Comparison of ENCODE assay signal across 27 mouse cellular contexts in the genomic region with DNA sequence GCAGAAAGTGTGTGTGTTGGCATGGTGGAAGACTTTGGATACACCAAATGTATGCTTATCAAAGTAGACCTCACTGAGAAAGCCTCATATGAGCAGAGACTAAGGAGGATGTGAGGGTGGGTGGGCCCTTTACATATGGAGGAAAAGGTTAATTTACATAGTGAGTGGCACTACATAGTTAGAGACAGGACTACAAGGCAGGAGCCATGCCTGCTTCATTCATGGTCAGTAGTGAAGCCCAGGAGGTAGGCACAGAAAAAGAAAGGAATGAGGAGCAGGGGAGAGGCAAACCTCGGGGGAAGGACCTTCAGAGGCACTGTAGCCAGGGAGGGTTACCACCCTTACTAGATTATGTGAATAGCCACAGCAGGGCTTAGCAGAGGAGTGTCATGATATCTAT.
DNase-seq lines count a peak whose midpoint lies in the region; ATAC-seq lines count a peak whose summit lies in the region.
"Had no signal": no experiment of that assay in that cellular context is flagged by ENCODE, and none has a peak within 500 bp of the region (broad histone marks: within the 10 kb centered on the region; RNA-seq: fewer than 3 reads in every experiment).

No protein-coding gene starts in this region.

- no peaks in the 10 kb centered on the region for H3K9me3 ChIP-seq in forebrain, embryonic 13.5 days (replicated peaks)
- H3K9me3 ChIP-seq in forebrain, embryonic 14.5 days (replicated peaks; ENCODE audit: control insufficient read depth, low read length) = no peaks in the 10 kb centered on the region
- no peaks in the 10 kb centered on the region for H3K9me3 ChIP-seq in hindbrain, embryonic 15.5 days
- H3K9me3 ChIP-seq in hindbrain, embryonic 12.5 days (replicated peaks) = no peaks in the 10 kb centered on the region
- H3K9me3 ChIP-seq in neural tube, embryonic 13.5 days = no peaks in the 10 kb centered on the region
- H3K9me3 ChIP-seq: embryonic facial prominence, embryonic 10.5 days; embryonic facial prominence, embryonic 13.5 days; G1E; heart, embryonic 12.5 days; heart, embryonic 15.5 days had no signal

- no peak for DNase-seq in forebrain, embryonic 14.5 days (ENCODE audit: low spot score)
- no peak for DNase-seq in neural tube, embryonic 10.5 days (ENCODE audit: extremely low spot score, low spot score)
- no peak for DNase-seq in cerebellum, adult 11-12 months
- DNase-seq: adrenal gland, postnatal 10 days; adrenal gland, postnatal 36 days; B cell, adult 2 months; cerebellum, adult 2 months; embryo, embryonic 11 days; gastrocnemius, postnatal 10 days; gastrocnemius, postnatal 36 days; heart, postnatal 10 days; heart, postnatal 36 days; kidney, adult 2 months had no signal

- H3K27me3 ChIP-seq in forebrain, embryonic 13.5 days = no peaks in the 10 kb centered on the region
- no peaks in the 10 kb centered on the region for H3K27me3 ChIP-seq in forebrain, embryonic 14.5 days (replicated peaks; ENCODE audit: control insufficient read depth, insufficient read depth, low read length)
- no peaks in the 10 kb centered on the region for H3K27me3 ChIP-seq in hindbrain, embryonic 15.5 days
- H3K27me3 ChIP-seq in hindbrain, embryonic 12.5 days = no peaks in the 10 kb centered on the region
- no peaks in the 10 kb centered on the region for H3K27me3 ChIP-seq in neural tube, embryonic 13.5 days
- H3K27me3 ChIP-seq: CH12.LX; embryonic facial prominence, embryonic 13.5 days; heart, embryonic 12.5 days; heart, embryonic 15.5 days; Patski had no signal

- H3K4me2 ChIP-seq in forebrain, embryonic 13.5 days = no peak overlapping the region
- no peak overlapping the region for H3K4me2 ChIP-seq in forebrain, embryonic 14.5 days (ENCODE audit: low read length)
- H3K4me2 ChIP-seq in hindbrain, embryonic 15.5 days = no peak overlapping the region
- no peak overlapping the region for H3K4me2 ChIP-seq in hindbrain, embryonic 12.5 days (replicated peaks)
- no peak overlapping the region for H3K4me2 ChIP-seq in neural tube, embryonic 13.5 days
- H3K4me2 ChIP-seq: embryonic facial prominence, embryonic 13.5 days; heart, embryonic 12.5 days; heart, embryonic 15.5 days had no signal

- no peak overlapping the region for H3K9ac ChIP-seq in forebrain, embryonic 13.5 days
- H3K9ac ChIP-seq in forebrain, embryonic 14.5 days (ENCODE audit: low read length) = no peak overlapping the region
- no peak overlapping the region for H3K9ac ChIP-seq in hindbrain, embryonic 15.5 days
- H3K9ac ChIP-seq in hindbrain, embryonic 12.5 days = no peak overlapping the region
- no peak overlapping the region for H3K9ac ChIP-seq in neural tube, embryonic 13.5 days
- H3K9ac ChIP-seq: embryonic facial prominence, embryonic 13.5 days; heart, embryonic 12.5 days; heart, embryonic 15.5 days had no signal

- no peak overlapping the region for H3K27ac ChIP-seq in forebrain, embryonic 13.5 days
- no peak overlapping the region for H3K27ac ChIP-seq in forebrain, embryonic 14.5 days (ENCODE audit: low read depth, low read length)
- peak overlapping the region; percentile 18 for H3K27ac ChIP-seq in hindbrain, embryonic 15.5 days (replicated peaks)
- H3K27ac ChIP-seq in hindbrain, embryonic 12.5 days = no peak overlapping the region
- 0 out of 2 replicates have a peak overlapping the region, but pooled peaks have one; percentile 42 for H3K27ac ChIP-seq in neural tube, embryonic 13.5 days (replicated peaks)
- H3K27ac ChIP-seq: embryonic facial prominence, embryonic 10.5 days; embryonic facial prominence, embryonic 13.5 days; heart, embryonic 15.5 days had no signal

- H3K36me3 ChIP-seq in forebrain, embryonic 13.5 days (ENCODE audit: poor library complexity, severe bottlenecking) = no peaks in the 10 kb centered on the region
- no peaks in the 10 kb centered on the region for H3K36me3 ChIP-seq in forebrain, embryonic 14.5 days (ENCODE audit: control insufficient read depth, insufficient read depth, low read length)
- no peaks in the 10 kb centered on the region for H3K36me3 ChIP-seq in hindbrain, embryonic 15.5 days
- H3K36me3 ChIP-seq in hindbrain, embryonic 12.5 days = no peaks in the 10 kb centered on the region
- H3K36me3 ChIP-seq in neural tube, embryonic 13.5 days = no peaks in the 10 kb centered on the region
- H3K36me3 ChIP-seq: embryonic facial prominence, embryonic 10.5 days; embryonic facial prominence, embryonic 13.5 days; G1E; heart, embryonic 12.5 days; heart, embryonic 15.5 days had no signal

- peak; percentile 10; the same call in 1 of the 2 replicates for ATAC-seq in forebrain, embryonic 13.5 days
- ATAC-seq in forebrain, embryonic 14.5 days = no peak
- ATAC-seq in hindbrain, embryonic 15.5 days (ENCODE audit: low FRiP score, low read depth) = no peak
- no peak for ATAC-seq in hindbrain, embryonic 12.5 days (ENCODE audit: low FRiP score)
- no peak for ATAC-seq in neural tube, embryonic 13.5 days (ENCODE audit: low read depth)
- ATAC-seq: forebrain, embryonic 16.5 days; intestine, postnatal 0 days; Patski had no signal

- 62% methylated on average over 1 of the region's 1 CpGs for WGBS in forebrain, embryonic 13.5 days
- 53% methylated on average over 1 of the region's 1 CpGs for WGBS in forebrain, embryonic 14.5 days
- WGBS in hindbrain, embryonic 15.5 days = 65% methylated on average over 1 of the region's 1 CpGs
- WGBS in hindbrain, embryonic 12.5 days = 42% methylated on average over 1 of the region's 1 CpGs
- WGBS in neural tube, embryonic 13.5 days = 67% methylated on average over 1 of the region's 1 CpGs

- H3K4me3 ChIP-seq in forebrain, embryonic 13.5 days = no peak overlapping the region
- H3K4me3 ChIP-seq in forebrain, embryonic 14.5 days (ENCODE audit: low read depth, low read length) = no peak overlapping the region
- no peak overlapping the region for H3K4me3 ChIP-seq in hindbrain, embryonic 15.5 days
- no peak overlapping the region for H3K4me3 ChIP-seq in hindbrain, embryonic 12.5 days
- H3K4me3 ChIP-seq in neural tube, embryonic 13.5 days = no peak overlapping the region
- H3K4me3 ChIP-seq: embryonic facial prominence, embryonic 10.5 days; embryonic facial prominence, embryonic 13.5 days; erythroblast, embryonic 14.5 days; heart, embryonic 12.5 days; heart, embryonic 15.5 days had no signal

- peaks cover 3% of the 10 kb centered on the region; the same call in 1 of the 2 replicates for H3K4me1 ChIP-seq in forebrain, embryonic 13.5 days
- H3K4me1 ChIP-seq in forebrain, embryonic 14.5 days (ENCODE audit: control insufficient read depth, insufficient read depth, low read length) = no peaks in the 10 kb centered on the region
- no peaks in the 10 kb centered on the region; the same call in none of the 2 replicates for H3K4me1 ChIP-seq in hindbrain, embryonic 15.5 days (replicated peaks)
- H3K4me1 ChIP-seq in hindbrain, embryonic 12.5 days = no peaks in the 10 kb centered on the region
- peaks cover 29% of the 10 kb centered on the region for H3K4me1 ChIP-seq in neural tube, embryonic 13.5 days (replicated peaks)
- H3K4me1 ChIP-seq: embryonic facial prominence, embryonic 13.5 days had no signal

Comparison
In these comparisons a context has a peak if more than half of its experiments do, and no peak if none do; other contexts are left out.
1. H3K27ac ChIP-seq: peak in hindbrain, embryonic 15.5 days (single experiment) and neural tube, embryonic 13.5 days (single experiment); none in forebrain, embryonic 13.5 days (single experiment), forebrain, embryonic 14.5 days (single experiment) and hindbrain, embryonic 12.5 days (single experiment).